Mouse (Mus musculus) E14TG2a.4 (cell line): ENCODE data around the gene Rbm34.

Experiments used
- CTCF ChIP-seq: conservative IDR thresholded peaks from 2 replicates; pipeline ENCODE4 v1.5.1; 2014; ENCODE audit warnings: low read length
- NANOG ChIP-seq: IDR thresholded peaks from 2 replicates; pipeline ENCODE4 v1.6.1; 2014; ENCODE audit warnings: borderline replicate concordance, low read length, mixed read lengths
- POU5F1 ChIP-seq: IDR thresholded peaks from 2 replicates; pipeline ENCODE4 v1.6.1; 2014; ENCODE audit warnings: low read length, borderline replicate concordance

GRCm38 (mm10) chr8:126937337-126937736 lies 33.5 kb downstream of the Rbm34 start:
- no peak for TF ChIP-seq CTCF
- TF ChIP-seq POU5F1 = no peak
- TF ChIP-seq NANOG = no peak
